Mouse (Mus musculus) urinary bladder, postnatal 0 days (tissue): ENCODE data around the gene Irf2. TPM values are rescaled to one million over a fixed set of nuclear protein-coding genes. Genes with fewer than 3 reads are reported as not detected.

Source experiments
- polyA plus RNA-seq: library from polyadenylated mRNA; unstranded; fragments of >200 nt; fragmentation: Nextera tagmentation; extraction: Ambion mirVana; gene quantifications from 2 replicates; pipeline ENCODE4 v1.2.1, GENCODE M21; 2015

The Irf2 gene
- 22.5 and 30.4 TPM in 2 replicates for polyA plus RNA-seq

GRCm38 (mm10) chr8:46739003-46739949 lies at the start of gene Irf2:
Irf2 (plus strand) TSS chr8:46739732.

Other genes starting within 250 kb of the Irf2 start
- 5.2 and 8.0 TPM in 2 replicates for gene Cenpu, start 187.7 kb upstream of the Irf2 start, polyA plus RNA-seq
- gene Primpol, start 122.5 kb upstream of the Irf2 start, polyA plus RNA-seq: 3.7 and 5.3 TPM in 2 replicates
- 20.2 and 23.8 TPM in 2 replicates for gene Casp3, start 122.4 kb upstream of the Irf2 start, polyA plus RNA-seq
- gene Enpp6, start 247.2 kb downstream of the Irf2 start, polyA plus RNA-seq: 0.99 and 1.0 TPM in 2 replicates